7 mouse cellular contexts compared by ENCODE assay signal in the genomic region with DNA sequence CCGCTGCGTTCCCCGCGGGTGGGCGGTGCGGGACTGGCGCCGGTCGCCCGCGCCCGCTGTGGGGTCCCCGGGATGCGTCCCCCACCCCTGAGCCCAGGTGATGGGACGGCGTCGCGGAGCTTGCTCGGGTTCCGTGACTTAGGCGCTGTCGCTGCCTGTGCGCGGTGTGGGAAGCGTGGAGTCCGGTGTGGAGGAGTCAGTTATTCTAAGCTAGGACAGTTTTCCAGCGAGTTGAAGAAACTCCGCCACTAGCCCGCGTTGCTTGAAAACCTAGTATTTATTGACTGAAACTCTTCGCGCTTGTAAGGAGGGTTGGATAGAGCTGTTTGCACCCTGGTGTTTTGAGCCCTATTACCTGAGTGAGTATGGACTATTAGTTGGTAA. TPM values are rescaled to one million over a fixed set of nuclear protein-coding genes. Genes with fewer than 3 reads are reported as not detected.
DNase-seq lines count a peak whose midpoint lies in the region; ATAC-seq and TF ChIP-seq lines count a peak whose summit lies in the region.

No protein-coding gene starts in this region.

- TF ChIP-seq CTCF in lung, postnatal 0 days (IDR thresholded peaks at IDR 0.05) = no peak
- no peak for TF ChIP-seq CTCF in brain, embryonic 14.5 days (IDR thresholded peaks at IDR 0.05; ENCODE audit: borderline replicate concordance, extremely low read depth, insufficient read depth, insufficient read length)
- no peak for TF ChIP-seq CTCF in liver, postnatal 0 days (IDR thresholded peaks at IDR 0.05; ENCODE audit: low read depth)

- no peaks in the 10 kb centered on the region for H3K9me3 ChIP-seq in lung, postnatal 0 days (ENCODE audit: low read length)
- H3K9me3 ChIP-seq in forebrain, embryonic 16.5 days (ENCODE audit: control insufficient read depth, low read length) = no peaks in the 10 kb centered on the region
- no peaks in the 10 kb centered on the region for H3K9me3 ChIP-seq in liver, postnatal 0 days (ENCODE audit: low read length)

- H3K36me3 ChIP-seq in lung, postnatal 0 days (ENCODE audit: insufficient read depth, low read length) = no peaks in the 10 kb centered on the region
- H3K36me3 ChIP-seq in forebrain, embryonic 16.5 days (ENCODE audit: control insufficient read depth, insufficient read depth) = no peaks in the 10 kb centered on the region
- no peaks in the 10 kb centered on the region for H3K36me3 ChIP-seq in liver, postnatal 0 days (replicated peaks; ENCODE audit: insufficient read depth, low read length)

- peak overlapping the region; percentile 73 for H3K4me2 ChIP-seq in lung, postnatal 0 days (replicated peaks; ENCODE audit: low read depth, low read length)
- peak overlapping the region; percentile 97 for H3K4me2 ChIP-seq in forebrain, embryonic 16.5 days (ENCODE audit: low read length)
- peak overlapping the region; percentile 77 for H3K4me2 ChIP-seq in liver, postnatal 0 days (ENCODE audit: low read depth, low read length)

- H3K4me3 ChIP-seq in lung, postnatal 0 days (ENCODE audit: low read depth, low read length) = peak overlapping the region; percentile 90
- peak overlapping the region; percentile 84 for H3K4me3 ChIP-seq in forebrain, embryonic 16.5 days (replicated peaks; ENCODE audit: low read length)
- H3K4me3 ChIP-seq in liver, postnatal 0 days (ENCODE audit: low read depth, low read length) = peak overlapping the region; percentile 89

- peak overlapping the region; percentile 74 for H3K27ac ChIP-seq in lung, postnatal 0 days (ENCODE audit: low read length)
- H3K27ac ChIP-seq in forebrain, embryonic 16.5 days (ENCODE audit: low read length) = 0 out of 2 replicates have a peak overlapping the region, but pooled peaks have one; percentile 7
- peak overlapping the region; percentile 87 for H3K27ac ChIP-seq in liver, postnatal 0 days (ENCODE audit: low read depth)

- peaks cover 8% of the 10 kb centered on the region for H3K4me1 ChIP-seq in lung, postnatal 0 days (ENCODE audit: insufficient read depth, low read depth, low read length)
- peaks cover 18% of the 10 kb centered on the region for H3K4me1 ChIP-seq in forebrain, embryonic 16.5 days (replicated peaks; ENCODE audit: control insufficient read depth, insufficient read depth, low read length)
- peaks cover 12% of the 10 kb centered on the region for H3K4me1 ChIP-seq in liver, postnatal 0 days (ENCODE audit: insufficient read depth)

- H3K27me3 ChIP-seq in lung, postnatal 0 days (replicated peaks; ENCODE audit: insufficient read depth, low read length) = no peaks in the 10 kb centered on the region
- no peaks in the 10 kb centered on the region for H3K27me3 ChIP-seq in forebrain, embryonic 16.5 days (replicated peaks; ENCODE audit: control insufficient read depth, insufficient read depth, low read length)
- no peaks in the 10 kb centered on the region for H3K27me3 ChIP-seq in liver, postnatal 0 days (ENCODE audit: insufficient read depth, low read length)

- WGBS in lung, postnatal 0 days = 1% methylated on average over 25 of the region's 32 CpGs
- WGBS in forebrain, embryonic 16.5 days = under 1% methylated on average over 28 of the region's 32 CpGs
- under 1% methylated on average over 32 of the region's 32 CpGs for WGBS in liver, postnatal 0 days (ENCODE audit: insufficient replicate concordance)

- TF ChIP-seq POLR2A in brain, embryonic 14.5 days (IDR thresholded peaks at IDR 0.05; ENCODE audit: borderline replicate concordance, extremely low read depth, insufficient read depth, insufficient read length, poor library complexity, severe bottlenecking) = no peak

- DNase-seq in lung, postnatal 0 days (ENCODE audit: low spot score) = peak; percentile 71
- DNase-seq in lung, postnatal 36 days = no peak
- DNase-seq in brain, embryonic 14.5 days (ENCODE audit: low read depth) = peak; percentile 61
- no peak for DNase-seq in liver, postnatal 0 days
- DNase-seq in T-cell, adult 2 months (ENCODE audit: low spot score) = no peak
- no peak for DNase-seq in thymus, postnatal 10 days (ENCODE audit: low spot score in 2 of 2)

- no peak for TF ChIP-seq EP300 in lung, postnatal 0 days (IDR thresholded peaks at IDR 0.05)
- TF ChIP-seq EP300 in liver, postnatal 0 days (IDR thresholded peaks at IDR 0.05; ENCODE audit: low read depth) = no peak

- peak overlapping the region; percentile 82 for H3K9ac ChIP-seq in lung, postnatal 0 days (replicated peaks; ENCODE audit: low read depth)
- peak overlapping the region; percentile 77 for H3K9ac ChIP-seq in forebrain, embryonic 16.5 days (replicated peaks; ENCODE audit: low read depth, low read length)
- peak overlapping the region; percentile 93 for H3K9ac ChIP-seq in liver, postnatal 0 days (replicated peaks)

- peak; percentile 16 for ATAC-seq in lung, postnatal 0 days
- ATAC-seq in forebrain, embryonic 16.5 days = peak; percentile 15
- no peak for ATAC-seq in liver, postnatal 0 days

RNA-seq across cellular contexts. Expression of a gene that starts 0.6 kb away (rescaled TPM):
- 3.2 and 4.1 TPM in 2 replicates for polyA plus RNA-seq in lung, postnatal 0 days (2015; fragmentation: Nextera tagmentation; extraction: Ambion mirVana)
- polyA plus RNA-seq in brain, embryonic 14.5 days (2012; rRNA removed) = 2.9 and 5.4 TPM in 2 replicates
- polyA plus RNA-seq in forebrain, embryonic 16.5 days (2015; fragmentation: Nextera tagmentation; extraction: Ambion mirVana) = 1.6 and 1.8 TPM in 2 replicates
- polyA plus RNA-seq in liver, postnatal 0 days (2015; fragmentation: Nextera tagmentation; extraction: Ambion mirVana) = 2.4 TPM in 2 replicates

RNA-seq across cellular contexts. Expression of a gene that starts 0.8 kb away (rescaled TPM):
- 14.3 and 17.7 TPM in 2 replicates for polyA plus RNA-seq in lung, postnatal 0 days (2015; fragmentation: Nextera tagmentation; extraction: Ambion mirVana)
- polyA plus RNA-seq in brain, embryonic 14.5 days (2012; rRNA removed) = 53.2 and 56.2 TPM in 2 replicates
- polyA plus RNA-seq in forebrain, embryonic 16.5 days (2015; fragmentation: Nextera tagmentation; extraction: Ambion mirVana) = 67.1 and 71.4 TPM in 2 replicates
- polyA plus RNA-seq in liver, postnatal 0 days (2015; fragmentation: Nextera tagmentation; extraction: Ambion mirVana) = 8.6 TPM in 2 replicates

Comparison
In these comparisons a context has a peak if more than half of its experiments do, and no peak if none do; other contexts are left out.
1. DNase-seq: peak in lung, postnatal 0 days (single experiment) and brain, embryonic 14.5 days (single experiment); none in lung, postnatal 36 days (single experiment), liver, postnatal 0 days (single experiment), T-cell, adult 2 months (single experiment) and thymus, postnatal 10 days (0 of 2).
2. H3K27ac ChIP-seq: peak in every context shown above with its lines; median percentile 87 in liver, postnatal 0 days; 74 in lung, postnatal 0 days; 7 in forebrain, embryonic 16.5 days.
3. Peak in every context shown above with its lines, with median percentiles within 50 percentile points of each other: H3K4me2 ChIP-seq, H3K4me3 ChIP-seq and H3K9ac ChIP-seq.